Mouse (Mus musculus) heart, postnatal 10 days (tissue): ENCODE data around the gene Arap1. TPM values are rescaled to one million over a fixed set of nuclear protein-coding genes. Genes with fewer than 3 reads are reported as not detected.

ENCODE experiments used
- DNase-seq, 2 experiments: peaks; one replicate each; pipeline ENCODE4 v3.0.0; 2021
- intact Hi-C: fragments of 180-260 bp; cut with DNase I; formaldehyde crosslinking; loops from one replicate; pipeline ENCODE4 v1.15.1; 2025
- total RNA-seq, 2 experiments: library from RNA; stranded (reverse); gene quantifications; 2 replicates each; pipeline ENCODE4 v1.2.3; 2021

Gene Arap1
- total RNA-seq, 2 experiments from 2014 or later: 49.4 to 50.7 TPM

DNA sequence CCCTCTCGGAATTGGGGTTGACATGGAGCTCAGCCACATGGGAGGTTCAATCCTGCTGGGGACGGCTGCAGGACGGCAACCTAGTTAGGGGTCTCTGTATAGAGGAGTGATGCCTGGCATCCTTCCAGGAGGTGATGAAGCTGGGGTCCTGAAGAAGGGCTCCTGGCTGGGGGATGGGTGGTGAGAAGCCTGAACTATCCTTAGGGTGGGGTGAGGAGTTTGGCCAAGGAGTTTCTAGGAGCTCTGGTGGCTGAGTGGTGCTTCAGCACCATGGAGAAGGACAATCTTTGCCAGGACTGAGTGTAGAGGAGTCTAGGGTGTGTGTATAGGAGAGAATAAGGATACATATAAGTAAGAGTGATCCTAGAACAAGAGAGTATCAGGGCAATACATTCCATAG is 74.2 kb downstream of the Arap1 start:
- intact Hi-C loops: no loop called here

DNA sequence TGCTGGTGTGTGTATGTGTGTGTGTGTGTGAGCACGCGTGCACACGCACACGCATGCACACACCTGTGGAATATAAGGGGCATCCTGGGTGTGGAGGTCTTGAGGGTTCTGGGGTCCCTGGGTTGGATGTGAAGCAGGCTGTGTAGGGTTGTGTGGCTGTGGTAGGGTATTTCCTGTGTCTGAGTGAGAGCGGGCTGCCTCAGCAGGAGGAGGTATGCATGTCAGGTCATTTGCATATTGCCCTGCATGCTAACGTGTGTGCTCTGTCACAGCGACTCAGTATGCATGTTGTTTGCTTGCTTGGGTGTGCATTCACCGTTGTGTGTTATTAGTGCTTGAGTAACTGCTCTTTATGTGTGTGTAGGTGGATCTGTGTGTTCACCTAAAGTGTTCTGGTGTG is 74.8 kb downstream of the Arap1 start:
- DNase-seq: no peak
- intact Hi-C loops: no loop called here

More for the DNA sequence above, 74.2 kb downstream of the Arap1 start:
- DNase-seq: peak; percentile 37 to 58

DNA sequence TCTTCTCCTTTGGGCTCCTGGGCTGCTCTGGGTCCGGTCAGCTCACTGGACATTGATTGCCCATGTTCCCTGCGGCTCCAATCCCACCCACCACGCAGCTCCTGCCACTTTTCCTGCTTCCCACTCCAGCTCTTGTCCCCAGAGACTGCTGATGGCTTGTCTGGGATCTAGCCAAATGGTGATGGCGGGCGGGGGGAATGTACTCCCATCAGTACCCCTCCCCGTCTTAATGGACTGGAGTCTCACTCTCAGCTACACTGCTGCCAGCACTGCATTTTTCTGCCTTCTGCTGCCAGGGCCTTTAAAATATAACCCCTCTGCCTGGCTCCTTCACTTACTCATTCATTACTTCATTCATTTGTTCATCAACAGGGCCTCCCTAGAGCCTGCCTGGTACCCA is 76.1 kb downstream of the Arap1 start:
- DNase-seq: no peak
- intact Hi-C loops: no loop called here

DNA sequence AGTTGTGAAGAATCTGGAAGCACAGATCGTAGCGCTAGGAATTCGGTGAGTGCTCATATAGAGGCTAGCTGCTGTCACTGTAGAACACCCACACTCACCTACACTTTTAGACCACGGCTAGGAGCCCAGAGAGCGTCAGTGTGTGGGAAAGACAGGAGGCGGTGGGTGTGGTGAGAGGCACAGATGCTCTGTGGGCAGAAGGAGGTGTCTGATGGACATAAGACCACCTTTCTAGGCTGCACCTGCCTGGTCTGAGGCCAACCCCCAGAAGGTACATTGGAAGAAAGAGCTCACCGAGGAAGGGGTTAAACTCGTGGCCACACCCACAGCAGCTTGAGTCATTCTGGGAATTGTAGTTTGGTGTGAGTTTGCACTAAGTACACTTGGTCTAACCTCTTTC is 78.8 kb downstream of the Arap1 start:
- no peak for DNase-seq
- intact Hi-C loops: loop anchor here (5.0 kb wide), 2 partner anchors 116 to 191 kb away; no protein-coding TSS in a partner anchor

DNA sequence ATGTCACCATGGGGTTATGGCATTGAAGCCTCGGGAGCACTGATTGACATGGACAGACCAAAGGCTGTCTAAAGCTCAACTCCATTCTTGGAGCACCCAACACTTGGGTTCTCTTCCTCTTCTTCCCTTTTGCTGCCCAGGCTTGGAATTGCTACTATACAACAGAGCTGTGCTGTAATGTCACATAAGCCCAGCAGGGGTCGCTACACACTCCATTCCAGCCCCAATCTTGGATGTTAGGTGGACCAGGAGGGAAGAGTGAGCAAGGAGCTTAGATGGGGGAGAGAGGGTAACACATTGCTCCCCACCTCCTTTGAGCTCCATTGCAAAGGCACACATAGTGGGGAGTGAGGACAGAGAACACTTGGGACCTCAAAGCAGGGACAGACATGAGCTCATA is 79.9 kb downstream of the Arap1 start:
- intact Hi-C loops: loop anchor here (5.0 kb wide), 2 partner anchors 115 to 190 kb away; no protein-coding TSS in a partner anchor
- no peak for DNase-seq

DNA sequence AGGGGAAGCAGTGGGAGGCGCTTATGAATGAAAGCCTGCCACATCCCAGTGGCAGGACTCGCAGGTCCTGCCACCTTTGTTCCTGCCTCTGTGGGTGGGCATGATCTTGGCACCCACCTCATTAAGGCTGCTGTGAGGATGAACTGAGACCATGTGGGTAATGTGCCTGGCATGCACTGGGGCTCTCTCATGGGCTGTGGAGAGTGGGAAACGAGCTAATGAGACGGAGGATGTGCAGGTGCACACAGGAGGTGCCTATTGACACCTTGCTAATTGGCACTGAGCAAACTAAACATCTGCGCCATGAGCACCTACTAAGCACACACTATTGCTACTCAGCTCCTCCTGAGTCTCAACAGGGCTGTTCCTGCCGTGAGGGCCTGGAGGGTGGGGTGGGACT is 87.2 kb downstream of the Arap1 start:
- DNase-seq: no peak
- intact Hi-C loops: no loop called here

DNA sequence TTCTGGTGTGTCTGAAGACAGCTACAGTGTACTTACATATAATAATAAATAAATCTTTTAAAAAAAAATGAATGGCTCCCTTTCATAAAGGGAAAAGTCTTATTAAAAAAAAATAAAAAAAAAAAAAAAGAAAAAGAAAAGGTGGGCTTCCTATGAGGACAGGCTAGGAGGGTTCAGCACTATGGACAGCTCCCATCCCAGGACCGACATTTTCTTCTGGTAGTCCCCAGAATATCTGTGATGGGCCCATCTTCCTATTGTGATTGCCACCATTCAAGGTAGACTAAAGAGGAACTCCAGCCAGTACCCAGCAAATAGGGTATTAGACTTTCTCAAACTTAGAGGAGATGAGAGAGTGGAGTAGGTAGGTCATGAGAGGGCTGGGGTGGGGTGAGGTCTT is 90.0 kb downstream of the Arap1 start:
- DNase-seq: no peak
- intact Hi-C loops: no loop called here

DNA sequence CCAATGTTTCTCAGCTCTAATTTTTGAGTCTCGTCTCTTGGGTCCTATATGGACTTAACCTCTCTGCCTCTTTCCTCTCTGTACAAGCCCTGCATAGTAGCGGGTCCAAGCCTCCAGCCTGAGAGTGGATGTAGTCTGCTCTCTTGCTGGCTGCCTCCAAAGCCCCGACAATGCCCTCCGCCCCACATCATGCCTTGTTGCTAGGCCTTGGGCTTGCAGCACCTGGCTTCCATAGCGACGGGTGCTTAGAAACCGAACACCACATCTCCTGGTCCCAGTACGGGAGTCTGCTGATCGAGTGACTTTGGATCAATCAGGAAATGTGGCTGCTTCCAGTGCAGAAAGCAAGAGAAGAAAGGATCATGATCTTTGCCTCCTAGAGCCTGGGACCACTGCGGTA is 95.2 kb downstream of the Arap1 start:
- DNase-seq: no peak
- intact Hi-C loops: loop anchor here (5.0 kb wide), 1 partner anchor 84 kb away; no protein-coding TSS in a partner anchor

DNA sequence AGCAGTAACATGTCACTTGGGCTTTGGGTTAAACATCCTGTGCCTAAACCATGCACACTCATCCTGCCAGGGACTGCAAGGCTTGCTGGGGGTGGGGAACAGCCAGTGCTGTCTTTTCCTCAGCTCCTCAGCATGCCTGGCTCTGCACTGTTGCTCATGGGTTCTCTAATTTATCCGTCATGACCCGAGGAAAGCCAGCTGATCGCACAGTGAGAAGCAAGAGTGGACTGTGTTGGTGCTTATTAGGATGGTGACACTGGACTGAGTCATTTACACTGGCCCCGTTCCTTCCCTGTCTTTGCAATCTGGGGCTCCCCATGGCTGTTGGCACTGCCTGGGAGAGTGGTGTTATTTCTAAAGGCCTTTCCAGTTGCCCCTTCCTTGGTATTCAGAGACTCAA is 96.3 kb downstream of the Arap1 start:
- no peak for DNase-seq
- intact Hi-C loops: loop anchor here (5.0 kb wide), 1 partner anchor 83 kb away; no protein-coding TSS in a partner anchor

DNA sequence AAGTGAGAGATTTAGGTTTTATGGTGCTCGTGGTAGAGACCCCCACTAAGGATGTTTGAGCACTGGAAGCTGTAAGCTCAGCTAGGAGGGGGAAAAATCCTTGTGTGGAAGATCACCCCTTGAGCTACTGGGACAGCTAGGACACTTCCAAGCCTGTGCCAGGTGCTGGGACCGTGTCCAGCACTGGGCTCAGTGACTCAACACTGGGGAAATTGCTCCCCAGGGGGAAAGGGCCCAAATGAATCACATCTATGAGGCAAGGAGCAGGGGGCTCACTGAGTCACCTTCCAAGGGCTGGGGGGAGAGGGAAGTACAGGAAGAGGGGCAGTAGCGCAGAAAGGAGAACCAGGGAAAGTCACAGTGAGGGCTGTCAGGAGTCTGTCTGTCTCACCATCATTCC is 102.0 kb downstream of the Arap1 start:
- no peak for DNase-seq
- intact Hi-C loops: loop anchor here (1.0 to 5.0 kb wide), 4 partner anchors 23 to 167 kb away; no protein-coding TSS in a partner anchor

DNA sequence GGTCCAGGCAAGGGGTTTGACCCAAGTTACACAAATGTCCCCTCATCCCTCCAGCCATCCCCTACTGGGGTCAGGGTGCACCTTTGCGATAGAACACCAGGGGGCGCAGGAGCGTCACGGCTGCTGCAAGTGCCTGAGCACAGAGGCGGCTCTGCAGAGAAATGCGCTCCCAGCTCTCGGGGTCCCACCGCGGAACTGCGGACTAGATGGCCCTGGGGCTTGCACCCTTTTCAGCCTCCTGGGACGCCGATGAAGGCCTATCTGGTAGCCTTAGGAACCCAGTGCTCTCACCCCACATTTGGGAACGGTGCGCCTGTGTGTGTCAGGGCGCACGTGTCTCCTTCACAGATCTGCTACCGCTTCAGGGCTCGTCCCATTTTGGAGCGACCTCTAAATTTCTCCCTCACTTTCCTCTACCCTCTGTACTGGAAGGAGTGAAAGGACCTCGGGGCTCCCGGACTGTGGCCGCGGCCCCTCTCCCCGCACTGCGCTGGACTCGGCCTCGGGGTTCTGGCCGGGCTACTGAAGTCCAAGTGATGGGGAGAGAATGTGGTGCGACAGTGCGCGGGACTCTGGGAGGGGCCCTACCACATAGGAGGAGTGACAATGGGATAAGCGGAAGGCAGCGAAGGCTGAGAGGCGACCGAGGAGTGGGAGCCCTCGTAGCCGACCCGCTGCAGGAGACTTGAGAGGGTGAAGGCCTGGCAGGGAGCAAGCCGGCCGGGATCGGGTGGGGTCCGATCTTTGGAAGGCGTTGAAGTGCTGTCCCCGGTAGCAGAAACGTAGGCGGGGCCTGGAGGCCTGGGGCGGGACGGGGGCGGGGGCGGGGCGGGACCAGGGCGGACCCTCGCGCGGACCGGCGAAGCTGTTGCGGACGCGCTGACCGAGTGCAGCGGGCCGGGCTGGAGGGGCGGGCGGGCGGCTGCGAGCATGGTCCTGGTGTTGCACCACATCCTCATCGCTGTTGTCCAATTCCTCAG is 102.8 kb downstream of the Arap1 start:
- intact Hi-C loops: loop anchor here (1.0 to 2.0 kb wide), 3 partner anchors 22 to 91 kb away; no protein-coding TSS in a partner anchor

DNA sequence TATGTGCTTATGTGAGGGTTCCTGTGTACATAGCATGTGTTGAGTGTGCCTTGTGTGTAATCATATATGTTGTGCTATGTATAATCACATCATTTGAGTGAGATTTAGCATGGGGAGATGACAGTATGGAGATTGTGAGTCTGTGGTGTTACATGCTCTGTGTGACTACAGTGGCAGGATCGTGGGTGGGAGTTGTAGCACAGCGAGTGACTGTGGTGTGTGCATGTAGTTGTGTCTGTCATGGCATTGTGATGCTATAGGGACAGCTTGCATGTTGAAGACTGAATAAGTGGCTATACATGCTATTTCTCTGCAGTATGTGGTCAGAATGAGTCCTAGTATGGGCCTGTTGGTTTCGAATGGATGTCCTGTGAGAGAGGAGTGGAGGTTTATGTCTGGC is 104.8 kb downstream of the Arap1 start:
- intact Hi-C loops: no loop called here
- no peak for DNase-seq

More for the DNA sequence above, 102.8 kb downstream of the Arap1 start:
- peak; percentile 91 to 95 for DNase-seq

DNA sequence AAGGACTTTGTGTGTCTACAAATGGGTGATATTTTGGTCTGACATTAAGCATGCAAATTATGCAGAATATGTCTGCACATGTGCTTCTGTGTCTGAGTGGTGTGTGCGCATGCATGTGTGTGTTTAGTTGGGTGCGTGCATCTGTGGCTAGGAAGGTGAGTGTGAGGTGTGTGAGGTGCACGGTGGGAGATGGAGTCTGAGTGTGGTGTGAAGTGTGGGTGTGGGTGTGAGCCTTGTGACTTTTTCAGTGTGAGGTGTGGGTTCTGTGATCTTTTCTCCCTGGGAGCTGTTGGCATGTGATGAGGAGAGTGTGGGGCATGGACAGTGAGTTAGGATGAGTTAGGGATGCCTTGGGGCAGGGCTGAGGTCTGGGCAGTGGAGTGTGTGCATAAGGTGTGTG is 105.4 kb downstream of the Arap1 start:
- intact Hi-C loops: no loop called here
- peak in 1 of 2 experiments; percentile 16 for DNase-seq

DNA sequence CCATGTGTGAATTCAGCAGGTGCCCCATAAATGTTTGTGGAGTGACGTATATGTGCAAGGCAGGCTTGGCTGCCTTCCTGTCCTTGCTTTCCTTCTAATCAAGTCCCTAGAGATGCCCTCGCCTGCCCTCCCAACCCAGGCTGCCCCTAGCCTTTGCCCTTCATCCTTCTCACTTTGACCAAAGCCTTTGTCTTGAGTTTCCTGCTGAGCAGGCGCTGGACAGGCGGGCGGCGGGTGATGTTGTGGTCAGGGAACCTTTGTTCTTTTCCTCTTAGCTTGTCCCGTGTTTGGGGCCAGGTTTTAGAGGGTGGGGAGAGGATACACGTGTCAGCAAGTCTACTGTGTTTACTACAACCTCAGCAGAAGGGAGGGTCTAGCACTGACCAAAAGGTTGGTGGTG is 105.9 kb downstream of the Arap1 start:
- intact Hi-C loops: no loop called here
- peak in 1 of 2 experiments; percentile 51 for DNase-seq

DNA sequence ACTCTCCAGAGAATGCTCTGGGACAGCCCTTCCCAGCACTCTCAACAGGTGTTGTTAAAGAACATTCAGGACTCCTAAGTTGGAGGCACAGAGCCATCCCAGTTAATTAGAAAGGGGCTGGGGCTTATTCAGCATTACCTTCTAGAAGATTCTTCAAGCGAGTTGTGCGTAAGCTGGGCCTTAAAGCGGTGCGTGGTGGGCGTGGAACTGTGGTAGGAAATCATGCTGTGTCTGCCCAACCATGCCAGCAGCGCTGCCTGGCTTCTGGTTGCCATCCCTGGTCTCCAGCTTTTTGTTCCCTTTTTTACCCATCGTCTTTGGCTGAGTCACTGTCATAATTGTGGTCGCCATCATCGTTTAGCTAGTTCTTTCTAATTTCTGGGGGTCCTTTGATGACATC is 106.6 kb downstream of the Arap1 start:
- intact Hi-C loops: no loop called here
- no peak for DNase-seq

DNA sequence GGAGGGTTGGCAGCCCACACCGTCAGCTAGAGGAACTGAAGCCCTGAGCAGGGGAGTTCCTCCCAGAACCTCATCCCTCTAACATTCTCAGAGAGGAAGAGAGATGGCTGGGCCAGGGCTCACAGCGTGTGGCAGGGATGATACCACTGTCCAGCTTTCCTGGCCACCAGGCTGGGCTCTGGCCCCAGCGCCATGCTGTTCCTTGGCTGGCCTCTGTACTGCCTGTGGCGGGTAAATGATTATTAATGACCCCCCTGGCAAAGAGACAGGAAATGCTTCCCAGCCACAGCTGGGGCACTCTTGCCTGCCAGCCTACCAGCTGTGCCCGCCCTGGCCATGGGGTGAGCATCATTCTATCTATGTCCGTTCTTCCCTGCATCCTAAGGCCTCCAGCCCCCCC is 107.3 kb downstream of the Arap1 start:
- no peak for DNase-seq
- intact Hi-C loops: no loop called here

DNA sequence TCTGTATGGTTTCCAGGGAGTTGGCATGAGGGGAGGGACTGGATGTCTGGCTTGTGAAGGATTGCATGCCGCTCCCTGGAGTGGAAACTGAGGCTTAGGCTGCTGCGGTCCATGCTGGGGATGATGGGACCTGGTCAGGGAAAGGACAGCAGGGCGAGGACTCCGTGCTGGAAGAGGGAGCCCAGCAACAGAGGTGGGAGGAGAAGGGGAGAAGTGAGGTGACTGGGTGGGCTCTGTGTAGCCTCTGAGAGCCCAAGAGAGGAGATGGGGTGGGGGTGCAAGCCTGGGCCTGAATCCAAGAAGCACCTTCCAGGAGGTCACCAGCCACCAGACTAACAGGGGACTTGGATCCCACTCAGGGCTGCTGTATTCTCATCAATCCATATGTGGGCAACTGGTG is 108.5 kb downstream of the Arap1 start:
- intact Hi-C loops: no loop called here
- DNase-seq: no peak

DNA sequence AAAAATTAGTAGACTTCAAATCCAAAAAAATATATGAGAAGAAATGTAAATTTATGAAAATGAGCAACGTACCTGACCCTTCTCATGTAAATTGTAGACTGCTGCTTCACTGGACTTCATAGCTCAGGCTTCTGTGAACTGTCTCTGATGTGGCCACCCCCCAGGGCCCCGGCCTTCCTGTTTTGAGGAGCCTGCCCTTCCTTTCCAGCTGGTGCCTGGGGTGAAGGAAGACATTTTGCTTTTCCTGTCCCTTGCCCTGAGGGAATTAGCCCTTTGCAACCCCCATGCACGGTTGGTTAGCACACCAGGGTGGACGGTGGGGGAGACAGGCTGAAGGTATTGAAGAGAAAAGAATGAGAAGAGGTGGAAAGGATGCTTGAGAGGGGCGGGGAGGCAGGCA is 108.9 kb downstream of the Arap1 start:
- intact Hi-C loops: no loop called here

DNA sequence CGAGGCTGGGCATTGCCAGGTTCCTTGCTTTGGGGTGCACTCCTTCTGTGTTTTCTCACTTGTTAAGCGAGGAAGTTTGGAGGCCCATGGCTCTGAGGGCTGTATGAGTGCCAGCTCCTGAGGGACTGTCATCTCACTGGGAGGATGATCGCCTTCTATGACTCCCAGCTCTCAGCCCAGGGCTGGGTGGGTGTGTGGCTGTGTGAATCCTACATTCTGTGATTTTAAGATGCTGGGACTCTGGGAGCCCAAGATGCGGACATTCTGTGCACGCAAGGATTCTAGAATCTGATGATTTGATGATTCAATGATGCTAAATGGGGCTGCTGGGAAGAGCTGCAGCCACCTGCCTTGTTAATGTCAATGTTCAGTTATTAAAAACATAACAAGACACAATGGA is 109.4 kb downstream of the Arap1 start:
- DNase-seq: no peak
- intact Hi-C loops: no loop called here

More for the DNA sequence above, 108.9 kb downstream of the Arap1 start:
- DNase-seq: peak in 1 of 2 experiments; percentile 44

DNA sequence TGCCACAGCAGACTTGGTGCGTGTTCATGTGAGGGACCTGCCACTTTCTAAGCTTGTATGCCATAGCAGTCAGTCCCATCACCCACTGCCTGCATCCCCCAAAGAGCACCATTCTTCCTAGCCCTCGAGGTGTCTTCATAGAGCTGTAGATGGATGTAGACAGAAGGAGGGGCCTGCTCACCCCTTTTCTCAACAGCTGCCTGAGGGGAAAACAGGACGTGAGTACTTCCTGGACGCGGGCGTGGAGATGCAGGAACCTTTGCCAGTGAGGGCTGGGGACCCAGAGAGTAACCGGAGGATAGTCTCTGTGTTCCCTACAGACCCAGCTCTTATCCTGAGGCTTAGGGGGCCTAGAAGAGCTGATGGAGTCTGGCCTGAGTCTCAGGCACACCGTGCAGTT is 109.9 kb downstream of the Arap1 start:
- peak in 1 of 2 experiments; percentile 31 for DNase-seq
- intact Hi-C loops: no loop called here

DNA sequence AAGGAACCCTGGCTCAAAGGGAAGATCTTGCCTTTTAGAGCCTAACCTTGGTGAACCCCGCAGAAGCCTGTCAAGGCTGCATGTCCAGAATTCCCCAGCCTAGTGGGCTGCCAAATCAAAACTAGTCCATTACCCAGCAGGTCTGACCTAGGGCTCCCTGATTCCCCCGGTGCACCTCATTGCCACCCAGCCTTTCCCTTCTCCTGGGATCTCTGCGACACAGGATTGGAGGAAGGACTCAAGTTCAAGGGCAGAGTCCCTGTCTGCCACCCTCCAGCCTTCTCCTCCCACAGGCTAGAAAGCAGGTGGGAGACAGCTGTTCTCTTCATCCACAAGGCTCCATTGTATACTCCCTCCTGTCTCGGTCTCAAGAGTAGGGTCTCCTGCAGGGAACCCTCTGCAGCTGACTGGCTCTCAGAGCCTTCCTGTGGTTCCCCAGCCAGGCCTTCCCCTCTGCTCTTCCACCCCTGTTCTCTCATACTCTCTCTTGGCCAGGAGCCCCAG is 110.5 kb downstream of the Arap1 start:
- DNase-seq: no peak
- intact Hi-C loops: no loop called here

DNA sequence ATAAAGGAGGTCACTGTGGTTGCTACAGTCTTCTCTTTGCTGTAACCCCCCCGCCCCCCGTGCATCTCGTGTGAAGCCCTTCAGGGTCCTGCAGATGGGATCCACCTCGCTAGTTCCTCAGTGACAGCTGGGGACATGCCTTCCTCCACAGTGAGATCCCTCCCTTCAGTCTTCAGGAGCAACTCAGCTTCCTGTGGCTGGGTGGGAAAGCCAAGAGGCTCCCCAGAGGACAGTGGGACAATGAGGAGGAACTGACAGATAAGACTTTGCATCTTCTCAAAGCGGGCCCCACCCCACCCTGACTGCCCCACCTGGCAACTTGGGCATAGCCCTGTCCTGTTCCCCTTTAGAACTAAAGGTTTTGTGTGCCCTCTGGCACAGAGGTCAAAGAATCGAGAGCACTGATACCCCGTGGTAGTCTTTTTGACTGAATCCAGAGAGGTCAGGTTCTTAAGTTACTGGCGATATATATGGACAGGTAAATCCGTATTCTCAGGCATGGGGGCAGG is 111.5 kb downstream of the Arap1 start:
- intact Hi-C loops: no loop called here
- no peak for DNase-seq
